Mouse (Mus musculus) stomach, postnatal 0 days (tissue): ENCODE data around the gene Grik1. TPM values are rescaled to one million over a fixed set of nuclear protein-coding genes. Genes with fewer than 3 reads are reported as not detected.

ENCODE experiments used
- ATAC-seq: fragments of 200-750 bp; cut with Nextera tagmentation; 2 replicates; pipeline ENCODE4 v1.8.0; 2017; ENCODE audit not compliant: low FRiP score, low TSS enrichment
- DNase-seq: peaks from one replicate; pipeline ENCODE4 v3.0.0-alpha.2; 2016; ENCODE audit warnings: low spot score
- H3K27ac ChIP-seq: fragments of 300-500 bp; sonication (generic); replicated peaks from 2 replicates; pipeline ENCODE4 v1.5.1; 2014; ENCODE audit warnings: mild to moderate bottlenecking, control low read depth
- H3K27me3 ChIP-seq: fragments of 300-500 bp; sonication (generic); 2 replicates; pipeline ENCODE4 v1.6.1; 2014; ENCODE audit warnings: low read length; ENCODE audit not compliant: control insufficient read depth, insufficient read depth
- H3K36me3 ChIP-seq: fragments of 300-500 bp; sonication (generic); 2 replicates; pipeline ENCODE4 v1.6.1; 2014; ENCODE audit warnings: low read length, mixed read lengths; ENCODE audit not compliant: control insufficient read depth, insufficient read depth
- H3K4me1 ChIP-seq: fragments of 300-500 bp; sonication (generic); replicated peaks from 2 replicates; pipeline ENCODE4 v1.6.1; 2014; ENCODE audit warnings: antibody characterized with exemption; ENCODE audit not compliant: control insufficient read depth, insufficient read depth
- H3K4me2 ChIP-seq: fragments of 300-500 bp; sonication (generic); replicated peaks from 2 replicates; pipeline ENCODE4 v1.6.1; 2014; ENCODE audit warnings: low read depth, mild to moderate bottlenecking, control low read depth, moderate library complexity
- H3K4me3 ChIP-seq: fragments of 300-500 bp; sonication (generic); 2 replicates; pipeline ENCODE4 v1.5.1; 2014; ENCODE audit warnings: low read depth, low read length, control low read depth
- H3K9ac ChIP-seq: fragments of 300-500 bp; sonication (generic); 2 replicates; pipeline ENCODE4 v1.6.1; 2014; ENCODE audit warnings: mild to moderate bottlenecking, low read length, control low read depth, mixed read lengths
- H3K9me3 ChIP-seq: fragments of 300-500 bp; sonication (generic); 2 replicates; pipeline ENCODE4 v1.6.1; 2016; ENCODE audit warnings: low read length; ENCODE audit not compliant: control insufficient read depth
- CTCF ChIP-seq: IDR thresholded peaks from 2 replicates; pipeline ENCODE4 v1.5.1; 2016; ENCODE audit warnings: antibody characterized with exemption, low read depth, mild to moderate bottlenecking, moderate library complexity
- EP300 ChIP-seq: optimal IDR thresholded peaks from 2 replicates; pipeline ENCODE3; 2016; ENCODE audit warnings: antibody characterized with exemption
- WGBS: fragments of 180-500 bp; shearing (Covaris S2); extraction: QIAGEN DNeasy Blood & Tissue Kit; methylation state at CpG from one replicate; pipeline ENCODE4 v1.1.7; 2014; 5-methylcytosine and 5-hydroxymethylcytosine counted together
- polyA plus RNA-seq: library from polyadenylated mRNA; unstranded; fragments of >200 nt; fragmentation: Nextera tagmentation; extraction: Ambion mirVana; gene quantifications from 2 replicates; pipeline ENCODE4 v1.2.1, GENCODE M21; 2015

The Grik1 gene
- polyA plus RNA-seq, 1 experiment from 2014 or later, result 0.99 TPM

DNA sequence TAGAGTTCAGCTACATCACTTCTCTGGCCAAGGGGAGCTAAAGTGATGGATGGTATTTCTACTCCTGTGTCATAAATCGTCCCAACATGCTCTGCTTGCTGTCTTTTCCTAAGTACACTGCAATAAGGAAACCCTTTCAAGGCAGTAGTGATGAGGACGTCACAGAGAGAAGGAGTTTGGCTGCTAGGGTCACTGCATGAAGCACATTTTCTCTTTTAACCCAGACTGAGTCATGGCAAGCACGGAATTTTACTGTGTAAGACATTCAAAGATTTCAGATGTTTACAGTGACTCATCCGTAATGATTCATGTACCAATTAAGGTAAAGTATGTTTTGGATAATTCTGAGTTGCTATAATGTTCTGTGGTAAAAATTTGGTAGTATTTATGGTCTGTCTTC, 374.9 kb downstream of the Grik1 start:
- no peak overlapping the region for H3K27ac ChIP-seq
- ATAC-seq, result no peak
- no peaks in the 10 kb centered on the region for H3K36me3 ChIP-seq
- TF ChIP-seq EP300 (no peak), CTCF (no peak)
- H3K9ac ChIP-seq, result no peak overlapping the region
- H3K4me2 ChIP-seq, result no peak overlapping the region
- no peaks in the 10 kb centered on the region for H3K4me1 ChIP-seq
- H3K9me3 ChIP-seq, result no peaks in the 10 kb centered on the region
- DNase-seq, result no peak
- no peak overlapping the region for H3K4me3 ChIP-seq
- H3K27me3 ChIP-seq, result no peaks in the 10 kb centered on the region
- 38% methylated on average over 4 of the region's 4 CpGs for WGBS

GRCm38 (mm10) chr16:87913781-87914180, 376.3 kb downstream of the Grik1 start:
- H3K9me3 ChIP-seq, result no peaks in the 10 kb centered on the region
- no peak for DNase-seq
- 74% methylated on average over 5 of the region's 5 CpGs for whole genome bisulfite sequencing
- no peak overlapping the region for H3K27ac ChIP-seq
- no peak for ATAC-seq
- H3K36me3 ChIP-seq, result no peaks in the 10 kb centered on the region
- H3K4me2 ChIP-seq, result no peak overlapping the region
- TF ChIP-seq CTCF (no peak), EP300 (no peak)
- H3K27me3 ChIP-seq, result no peaks in the 10 kb centered on the region
- H3K4me1 ChIP-seq, result no peaks in the 10 kb centered on the region
- H3K4me3 ChIP-seq, result no peak overlapping the region
- H3K9ac ChIP-seq, result no peak overlapping the region

DNA sequence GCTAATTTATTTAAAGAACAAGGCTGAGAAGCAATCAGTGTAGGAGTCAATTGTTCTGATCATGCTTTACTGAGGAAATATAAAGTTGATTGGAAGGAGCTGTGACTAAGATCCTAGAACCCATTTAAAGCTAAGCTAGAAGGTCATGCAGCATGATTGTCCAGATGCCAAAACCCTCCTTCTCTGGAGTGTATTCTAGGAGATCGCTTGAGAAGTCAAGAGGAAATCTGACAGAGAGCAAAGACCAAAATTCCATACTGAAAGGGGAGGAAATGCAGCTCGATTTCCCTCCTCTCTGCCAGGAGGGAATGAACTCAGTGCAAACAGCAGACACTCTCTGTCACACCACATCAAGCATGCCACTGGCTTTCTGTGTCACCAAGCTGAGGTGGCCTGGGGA, 378.9 kb downstream of the Grik1 start:
- no peaks in the 10 kb centered on the region for H3K36me3 ChIP-seq
- no peaks in the 10 kb centered on the region for H3K4me1 ChIP-seq
- H3K9ac ChIP-seq, result no peak overlapping the region
- no peak for TF ChIP-seq CTCF
- TF ChIP-seq EP300, result no peak
- H3K4me2 ChIP-seq, result no peak overlapping the region
- H3K9me3 ChIP-seq, result no peaks in the 10 kb centered on the region
- H3K27me3 ChIP-seq, result no peaks in the 10 kb centered on the region
- WGBS, result 26% methylated on average over 2 of the region's 2 CpGs
- no peak overlapping the region for H3K27ac ChIP-seq
- ATAC-seq (no peak), DNase-seq (no peak)
- no peak overlapping the region for H3K4me3 ChIP-seq

GRCm38 (mm10) chr16:87902049-87902448, 388.0 kb downstream of the Grik1 start:
- H3K4me3 ChIP-seq, result no peak overlapping the region
- H3K36me3 ChIP-seq, result no peaks in the 10 kb centered on the region
- ATAC-seq (no peak), DNase-seq (no peak)
- TF ChIP-seq CTCF (no peak), EP300 (no peak)
- H3K4me2 ChIP-seq, result no peak overlapping the region
- H3K9ac ChIP-seq, result no peak overlapping the region
- no peaks in the 10 kb centered on the region for H3K4me1 ChIP-seq
- no peaks in the 10 kb centered on the region for H3K27me3 ChIP-seq
- 54% methylated on average over 9 of the region's 9 CpGs for WGBS
- no peak overlapping the region for H3K27ac ChIP-seq
- H3K9me3 ChIP-seq, result no peaks in the 10 kb centered on the region

DNA sequence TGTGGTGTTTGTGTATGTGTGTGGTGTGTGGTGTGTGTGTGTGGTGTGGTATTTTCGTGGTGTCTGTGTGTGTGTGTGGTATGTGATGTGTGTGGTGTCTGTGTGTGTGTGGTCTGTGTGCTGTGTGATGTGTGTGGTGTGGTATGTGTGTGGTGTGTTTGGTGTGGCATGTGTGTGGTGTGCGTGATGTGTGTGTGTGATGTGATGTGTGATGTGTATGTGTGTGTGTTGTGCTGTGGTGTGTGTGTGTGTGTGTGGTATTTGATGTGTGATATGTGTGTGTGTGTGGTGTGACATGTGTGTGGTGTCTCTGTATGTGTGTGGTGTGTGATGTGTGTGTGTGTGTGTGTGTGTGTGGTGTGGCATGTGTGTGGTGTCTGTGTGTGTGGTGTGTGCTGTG, 388.9 kb downstream of the Grik1 start:
- Histone ChIP-seq H3K9ac (no peak overlapping the region), H3K4me2 (no peak overlapping the region), H3K27me3 (no peaks in the 10 kb centered on the region), H3K4me3 (no peak overlapping the region), H3K9me3 (no peaks in the 10 kb centered on the region), H3K36me3 (no peaks in the 10 kb centered on the region), H3K4me1 (no peaks in the 10 kb centered on the region), H3K27ac (no peak overlapping the region)
- TF ChIP-seq EP300 (no peak), CTCF (no peak)
- ATAC-seq, result no peak
- WGBS, result 86% methylated on average over 2 of the region's 2 CpGs
- no peak for DNase-seq

GRCm38 (mm10) chr16:87875927-87876326, 414.1 kb downstream of the Grik1 start:
- Histone ChIP-seq H3K4me3 (no peak overlapping the region), H3K9me3 (no peaks in the 10 kb centered on the region), H3K4me1 (no peaks in the 10 kb centered on the region), H3K4me2 (no peak overlapping the region), H3K27ac (no peak overlapping the region), H3K9ac (no peak overlapping the region), H3K27me3 (no peaks in the 10 kb centered on the region), H3K36me3 (no peaks in the 10 kb centered on the region)
- DNase-seq (no peak), ATAC-seq (no peak)
- TF ChIP-seq EP300 (no peak), CTCF (no peak)
- 38% methylated on average over 2 of the region's 2 CpGs for WGBS
